In genomic region chr8:86042049-86042448, GRCm38 (mm10) we compare ENCODE assay signal across 17 mouse cellular contexts.
DNase-seq lines count a peak whose midpoint lies in the region; ATAC-seq and TF ChIP-seq lines count a peak whose summit lies in the region.
"Had no signal": no experiment of that assay in that cellular context is flagged by ENCODE, and none has a peak within 500 bp of the region (broad histone marks: within the 10 kb centered on the region; RNA-seq: fewer than 3 reads in every experiment).

No protein-coding gene starts in this region.

- TF ChIP-seq CTCF in forebrain, postnatal 0 days (IDR thresholded peaks at IDR 0.05; ENCODE audit: low read depth): no peak

- H3K9ac ChIP-seq in forebrain, postnatal 0 days: no peak overlapping the region
- H3K9ac ChIP-seq in forebrain, embryonic 15.5 days (replicated peaks): no peak overlapping the region
- no peak overlapping the region for H3K9ac ChIP-seq in midbrain, embryonic 12.5 days (replicated peaks)
- H3K9ac ChIP-seq in midbrain, embryonic 15.5 days: no peak overlapping the region
- no peak overlapping the region for H3K9ac ChIP-seq in intestine, embryonic 16.5 days (ENCODE audit: low read depth, low read length)
- H3K9ac ChIP-seq: liver, embryonic 13.5 days had no signal

- no peaks in the 10 kb centered on the region for H3K9me3 ChIP-seq in forebrain, postnatal 0 days (ENCODE audit: low read length)
- H3K9me3 ChIP-seq in forebrain, embryonic 15.5 days: no peaks in the 10 kb centered on the region
- no peaks in the 10 kb centered on the region for H3K9me3 ChIP-seq in midbrain, embryonic 12.5 days
- no peaks in the 10 kb centered on the region for H3K9me3 ChIP-seq in midbrain, embryonic 15.5 days
- no peaks in the 10 kb centered on the region for H3K9me3 ChIP-seq in intestine, embryonic 16.5 days (ENCODE audit: control insufficient read depth, low read length)
- H3K9me3 ChIP-seq: liver, embryonic 13.5 days had no signal

- H3K27me3 ChIP-seq in forebrain, postnatal 0 days (ENCODE audit: insufficient read depth, low read length): no peaks in the 10 kb centered on the region
- H3K27me3 ChIP-seq in forebrain, embryonic 15.5 days: no peaks in the 10 kb centered on the region
- no peaks in the 10 kb centered on the region for H3K27me3 ChIP-seq in midbrain, embryonic 12.5 days
- no peaks in the 10 kb centered on the region for H3K27me3 ChIP-seq in midbrain, embryonic 15.5 days (replicated peaks)
- no peaks in the 10 kb centered on the region for H3K27me3 ChIP-seq in intestine, embryonic 16.5 days (replicated peaks; ENCODE audit: control insufficient read depth, insufficient read depth, low read length)
- H3K27me3 ChIP-seq: liver, embryonic 13.5 days had no signal

- 19% methylated on average over 2 of the region's 2 CpGs for WGBS in forebrain, postnatal 0 days
- WGBS in forebrain, embryonic 15.5 days: 18% methylated on average over 2 of the region's 2 CpGs
- WGBS in midbrain, embryonic 12.5 days: 23% methylated on average over 2 of the region's 2 CpGs
- 18% methylated on average over 2 of the region's 2 CpGs for WGBS in midbrain, embryonic 15.5 days
- 53% methylated on average over 2 of the region's 2 CpGs for WGBS in intestine, embryonic 16.5 days

- H3K4me3 ChIP-seq in forebrain, postnatal 0 days (ENCODE audit: low read depth, low read length): no peak overlapping the region
- no peak overlapping the region for H3K4me3 ChIP-seq in forebrain, embryonic 15.5 days
- H3K4me3 ChIP-seq in midbrain, embryonic 12.5 days: no peak overlapping the region
- H3K4me3 ChIP-seq in midbrain, embryonic 15.5 days: no peak overlapping the region
- H3K4me3 ChIP-seq in intestine, embryonic 16.5 days (ENCODE audit: low read length): no peak overlapping the region
- H3K4me3 ChIP-seq: liver, embryonic 13.5 days had no signal

- H3K27ac ChIP-seq in forebrain, postnatal 0 days (ENCODE audit: low read depth, low read length): no peak overlapping the region
- no peak overlapping the region for H3K27ac ChIP-seq in forebrain, embryonic 15.5 days (replicated peaks)
- H3K27ac ChIP-seq in midbrain, embryonic 12.5 days (replicated peaks): no peak overlapping the region
- no peak overlapping the region for H3K27ac ChIP-seq in midbrain, embryonic 15.5 days
- H3K27ac ChIP-seq in intestine, embryonic 16.5 days (ENCODE audit: low read length): no peak overlapping the region
- H3K27ac ChIP-seq: liver, embryonic 13.5 days had no signal

- no peaks in the 10 kb centered on the region for H3K36me3 ChIP-seq in forebrain, postnatal 0 days (ENCODE audit: insufficient read depth)
- H3K36me3 ChIP-seq in forebrain, embryonic 15.5 days: no peaks in the 10 kb centered on the region
- H3K36me3 ChIP-seq in midbrain, embryonic 12.5 days: no peaks in the 10 kb centered on the region
- no peaks in the 10 kb centered on the region for H3K36me3 ChIP-seq in midbrain, embryonic 15.5 days (replicated peaks)
- no peaks in the 10 kb centered on the region for H3K36me3 ChIP-seq in intestine, embryonic 16.5 days (ENCODE audit: control insufficient read depth, insufficient read depth, low read length)

- no peak overlapping the region for H3K4me2 ChIP-seq in forebrain, postnatal 0 days (ENCODE audit: low read depth)
- H3K4me2 ChIP-seq in forebrain, embryonic 15.5 days (replicated peaks): no peak overlapping the region
- no peak overlapping the region for H3K4me2 ChIP-seq in midbrain, embryonic 12.5 days (replicated peaks)
- H3K4me2 ChIP-seq in midbrain, embryonic 15.5 days: no peak overlapping the region
- H3K4me2 ChIP-seq in intestine, embryonic 16.5 days (ENCODE audit: low read depth, low read length): no peak overlapping the region
- H3K4me2 ChIP-seq: liver, embryonic 13.5 days had no signal

- no peaks in the 10 kb centered on the region; the same call in 1 of the 2 replicates for H3K4me1 ChIP-seq in forebrain, postnatal 0 days (ENCODE audit: insufficient read depth)
- 0 out of 2 replicates have a peak, but pooled peaks cover 3% of the 10 kb centered on the region for H3K4me1 ChIP-seq in forebrain, embryonic 15.5 days
- H3K4me1 ChIP-seq in midbrain, embryonic 12.5 days: 0 out of 2 replicates have a peak, but pooled peaks cover 3% of the 10 kb centered on the region
- no peaks in the 10 kb centered on the region for H3K4me1 ChIP-seq in midbrain, embryonic 15.5 days
- H3K4me1 ChIP-seq in intestine, embryonic 16.5 days (ENCODE audit: control insufficient read depth, insufficient read depth, low read length): no peaks in the 10 kb centered on the region
- H3K4me1 ChIP-seq: liver, embryonic 13.5 days had no signal

- no peak for DNase-seq in forebrain, postnatal 0 days
- DNase-seq in embryo, embryonic 11 days: peak; percentile 36
- peak; percentile 7 for DNase-seq in mesoderm, embryonic 11.5 days (ENCODE audit: low read depth, low spot score)
- no peak for DNase-seq in gastrocnemius, postnatal 25 days
- DNase-seq: adrenal gland, postnatal 10 days; cerebellum, adult 9-10 months; heart, postnatal 4 days; kidney, adult 9 months; kidney, postnatal 36 days; layer of hippocampus, adult 9-11 months; liver, embryonic 13.5 days; right cerebral cortex, postnatal 25 days had no signal

- peak; percentile 55; the same call in 1 of the 2 replicates for ATAC-seq in forebrain, postnatal 0 days
- no peak for ATAC-seq in forebrain, embryonic 15.5 days (replicated peaks)
- ATAC-seq in midbrain, embryonic 12.5 days (ENCODE audit: low FRiP score, low read depth): peak; percentile 56; the same call in 1 of the 2 replicates
- ATAC-seq in midbrain, embryonic 15.5 days (replicated peaks): no peak
- ATAC-seq in intestine, embryonic 16.5 days: no peak
- ATAC-seq: inflammation-experienced regulatory T-cells, adult 6 months had no signal

Comparison
In these comparisons a context has a peak if more than half of its experiments do, and no peak if none do; other contexts are left out.
1. ATAC-seq: peak in forebrain, postnatal 0 days (single experiment) and midbrain, embryonic 12.5 days (single experiment); none in forebrain, embryonic 15.5 days (single experiment), midbrain, embryonic 15.5 days (single experiment) and intestine, embryonic 16.5 days (single experiment).
2. DNase-seq: peak in embryo, embryonic 11 days (single experiment) and mesoderm, embryonic 11.5 days (single experiment); none in forebrain, postnatal 0 days (single experiment) and gastrocnemius, postnatal 25 days (single experiment).